Mouse (Mus musculus): ENCODE measurements around the gene Hoxb9.
A peak's percentile ranks its signal among the peaks of the same experiment; 100 is the strongest.

DNA sequence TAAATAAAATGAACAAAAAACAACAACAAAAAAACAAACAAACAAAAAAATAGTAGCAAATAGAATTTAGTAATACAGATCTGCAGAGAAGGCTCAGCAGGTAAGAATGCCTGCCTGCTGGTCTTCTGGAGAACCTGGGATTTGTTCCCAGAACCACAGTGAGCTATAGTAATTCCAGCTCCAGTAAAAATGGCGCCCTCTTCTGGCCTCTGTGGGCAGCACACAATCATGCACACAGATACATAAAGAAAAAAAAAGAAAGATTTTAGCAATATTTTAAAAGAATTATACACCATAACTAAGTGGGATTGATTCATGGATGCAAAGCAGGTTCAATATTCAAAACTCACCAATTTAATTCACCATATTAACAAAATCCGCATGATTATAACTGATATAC lies 47.4 kb upstream of the Hoxb9 start:
- TF ChIP-seq CTCF (conservative IDR thresholded peaks at IDR 0.05 in 1 of 2, IDR thresholded peaks at IDR 0.05 in 1 of 2; ENCODE audit: low read depth in 2 of 2, low read length in 2 of 2): peak; percentile 55 to 64
- no peak for TF ChIP-seq RCOR1 (conservative IDR thresholded peaks at IDR 0.05; ENCODE audit: low read depth, low read length)
- TF ChIP-seq ELF1 (IDR thresholded peaks at IDR 0.05; ENCODE audit: low read depth, low read length): no peak
- no peak for TF ChIP-seq MAX (IDR thresholded peaks at IDR 0.05; ENCODE audit: low read length)
- no peak for TF ChIP-seq PAX5 (IDR thresholded peaks at IDR 0.05; ENCODE audit: low read length)
- no peak for TF ChIP-seq POLR2A (IDR thresholded peaks at IDR 0.05; ENCODE audit: low read depth, low read length)
- TF ChIP-seq IRF4 (IDR thresholded peaks at IDR 0.05; ENCODE audit: low read depth, low read length): no peak
- TF ChIP-seq SMC3 (IDR thresholded peaks at IDR 0.05; ENCODE audit: low read depth, low read length): peak; percentile 65
- no peak for TF ChIP-seq USF1 (IDR thresholded peaks at IDR 0.05; ENCODE audit: low read depth, low read length)
- no peak for TF ChIP-seq KAT2A (IDR thresholded peaks at IDR 0.05; ENCODE audit: insufficient replicate concordance, low read length)
- TF ChIP-seq EP300 (IDR thresholded peaks at IDR 0.05; ENCODE audit: low read length): no peak
- TF ChIP-seq CHD1 (IDR thresholded peaks at IDR 0.05; ENCODE audit: low read depth, low read length): no peak
